Mouse (Mus musculus) heart, postnatal 36 days (tissue): Measurements from ENCODE around the gene Lrrc9. TPM values are rescaled to one million over a fixed set of nuclear protein-coding genes. Genes with fewer than 3 reads are reported as not detected.

Experiments used
- DNase-seq, 2 experiments: peaks; one replicate each; pipeline ENCODE4 v3.0.0; 2021 to 2022
- intact Hi-C: fragments of 180-260 bp; cut with DNase I; formaldehyde crosslinking; loops from one replicate; pipeline ENCODE4 v1.15.1; 2025
- microRNA-seq, 2 experiments: library from miRNA; unstranded; fragments of <30 nt; microRNA quantifications; one replicate each; pipeline ENCODE4 v1.2.0; 2021; ENCODE audit warnings: borderline number of aligned reads in 2 of 2
- total RNA-seq, 2 experiments: library from RNA; stranded (reverse); gene quantifications; 2 replicates each; pipeline ENCODE4 v1.2.3; 2021

Lrrc9 gene
- total RNA-seq, 2 experiments from 2014 or later, result 0.19 to 0.28 TPM

DNA sequence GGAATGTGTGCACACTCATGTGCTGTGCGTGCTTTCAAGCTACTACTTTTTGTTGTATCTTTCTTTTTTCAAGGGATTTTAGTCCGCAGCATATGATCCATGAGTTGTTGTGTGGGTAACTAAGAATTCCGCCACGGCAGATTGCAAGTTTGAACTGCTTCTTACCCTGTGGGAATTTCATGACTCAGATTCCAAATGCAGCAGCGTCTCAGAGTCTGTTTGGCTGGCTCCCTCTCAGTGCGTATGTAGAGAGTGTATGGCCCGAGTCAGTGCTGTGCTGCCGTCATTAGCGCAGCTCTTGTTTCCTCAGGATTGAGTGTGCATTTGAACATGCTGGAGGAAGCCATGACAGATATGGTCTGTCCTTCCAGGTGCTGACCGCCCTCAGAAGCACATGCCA, 96.9 kb downstream of the Lrrc9 start:
- intact Hi-C loops, result loop anchor here (5.0 to 10.0 kb wide), 3 partner anchors 124 to 454 kb away; partner anchors contain the start of genes Dhrs7, Jkamp and L3hypdh

DNA sequence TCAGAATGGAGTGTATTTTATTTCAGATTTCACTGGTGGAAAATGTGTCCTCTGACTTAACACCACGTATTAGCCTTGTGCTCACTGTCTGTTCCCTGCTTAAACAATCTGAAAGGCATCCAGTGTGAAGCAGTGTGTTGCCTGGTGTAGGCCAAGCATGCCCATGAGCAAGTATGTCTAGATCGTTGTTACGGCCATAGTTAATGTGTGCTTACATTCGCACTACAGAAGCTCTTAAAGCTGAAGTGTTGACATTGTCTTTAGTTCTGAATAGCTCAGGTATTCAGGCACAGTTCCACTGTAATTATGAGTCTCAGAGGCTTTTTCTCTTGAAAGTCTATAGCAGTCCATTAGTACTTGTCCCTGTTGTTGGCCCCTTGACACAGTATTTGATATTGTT, 112.7 kb downstream of the Lrrc9 start:
- intact Hi-C loops, result no loop called here

More for the DNA sequence above, 96.9 kb downstream of the Lrrc9 start:
- no peak for DNase-seq

DNA sequence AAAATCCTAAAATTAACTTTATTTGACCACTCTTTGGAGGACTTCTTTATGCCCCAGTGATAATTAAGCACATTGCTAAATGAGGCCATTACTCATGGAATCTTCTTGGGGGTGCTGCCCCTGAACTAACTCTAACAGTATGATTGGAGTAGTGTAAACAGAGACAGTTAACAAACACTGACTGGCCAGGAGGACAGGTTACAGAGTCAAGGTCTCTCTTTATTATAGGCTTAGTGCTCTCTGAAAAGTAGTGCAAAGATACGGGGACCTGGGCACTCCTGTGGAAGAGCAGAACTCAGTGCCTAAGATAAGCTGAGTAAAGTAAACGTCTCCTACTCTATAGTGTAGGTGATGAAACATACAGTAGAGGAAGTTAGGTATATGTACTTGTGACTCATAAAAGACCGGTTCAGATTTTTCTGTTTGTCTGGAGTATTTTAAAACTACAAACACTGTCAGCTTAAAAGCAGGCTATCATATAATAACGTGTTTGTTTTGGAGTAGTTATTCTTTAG, 122.7 kb downstream of the Lrrc9 start:
- no peak for DNase-seq
- intact Hi-C loops, result no loop called here

More for the DNA sequence above, 112.7 kb downstream of the Lrrc9 start:
- no peak for DNase-seq

Small RNAs within 50 kb of the gene (microRNA-seq; reads per million reads assigned to microRNA genes)
- 0 reads per million in 2 experiments for gene Gm44392

Other genes starting within 250 kb of the Lrrc9 start
- gene Rtn1, start 32.8 kb upstream of the Lrrc9 start, total RNA-seq, result 1 to 10 TPM; 3.5 to 4.6 TPM
- 1 to 10 TPM; 3.3 to 4.2 TPM for gene Pcnx4, start 94.5 kb downstream of the Lrrc9 start, total RNA-seq
- gene Gm4756, start 207.8 kb downstream of the Lrrc9 start, total RNA-seq, result not detected
- 10 to 100 TPM; 76.3 to 80.8 TPM for gene Dhrs7, start 223.0 kb downstream of the Lrrc9 start, total RNA-seq